Mouse (Mus musculus): ENCODE data around the gene Il15.

GRCm38 (mm10) chr8:82317446-82317845 is 85.6 kb downstream of the Il15 start:
- TF ChIP-seq POLR2AphosphoS2 (IDR thresholded peaks at IDR 0.05; ENCODE audit: insufficient read length, low read depth) (no peak), E2F4 (IDR thresholded peaks at IDR 0.05; ENCODE audit: insufficient read depth) (no peak), USF1 (IDR thresholded peaks at IDR 0.05; ENCODE audit: low read depth) (no peak), POLR2A (IDR thresholded peaks at IDR 0.05; ENCODE audit: insufficient read length, low read depth) (no peak), SRF (IDR thresholded peaks at IDR 0.05; ENCODE audit: control insufficient read depth, insufficient read length, low read depth) (no peak), CEBPB (IDR thresholded peaks at IDR 0.05; ENCODE audit: insufficient read depth, poor library complexity, severe bottlenecking) (no peak), TCF12 (IDR thresholded peaks at IDR 0.05; ENCODE audit: insufficient read depth, poor library complexity, severe bottlenecking) (no peak), MYOD1 (IDR thresholded peaks at IDR 0.05; ENCODE audit: control insufficient read depth in 1 of 3, insufficient read length in 2 of 3, low read depth in 2 of 3) (no peak), MAX (IDR thresholded peaks at IDR 0.05; ENCODE audit: low read depth) (no peak), MYOG (IDR thresholded peaks at IDR 0.05; ENCODE audit: control insufficient read depth in 1 of 3, insufficient read depth in 1 of 3, insufficient read length in 2 of 3, low read depth in 2 of 3) (no peak), TCF3 (IDR thresholded peaks at IDR 0.05; ENCODE audit: insufficient read length, low read depth) (no peak)

Data from myocyte (in vitro differentiated cells).